Mouse (Mus musculus) lung, adult 2 months (tissue): Measurements from ENCODE around the gene Pdcd7. TPM values are rescaled to one million over a fixed set of nuclear protein-coding genes. Genes with fewer than 3 reads are reported as not detected.

Source experiments
- DNase-seq: peaks from one replicate; pipeline ENCODE4 v3.0.0; 2022
- H3K4me1 ChIP-seq: fragments of 200-500 bp; 2 replicates; pipeline ENCODE4 v1.6.1; 2011; ENCODE audit warnings: low read length; ENCODE audit not compliant: control insufficient read depth, insufficient read depth
- H3K4me3 ChIP-seq: fragments of 200-500 bp; replicated peaks from 2 replicates; pipeline ENCODE3; 2011; ENCODE audit warnings: low read depth, mild to moderate bottlenecking, control low read depth, low read length; ENCODE audit errors: extremely low read depth
- CTCF ChIP-seq: fragments of 200-500 bp; IDR thresholded peaks from 2 replicates; pipeline ENCODE4 v1.5.1; 2011; ENCODE audit warnings: mild to moderate bottlenecking, low read length, control low read depth; ENCODE audit not compliant: insufficient read depth
- POLR2A ChIP-seq: fragments of 200-500 bp; IDR thresholded peaks from 2 replicates; pipeline ENCODE4 v1.6.1; 2011; ENCODE audit warnings: low read depth, mild to moderate bottlenecking, control low read depth, low read length, borderline replicate concordance; ENCODE audit errors: extremely low read depth
- WGBS: fragments of 180-500 bp; shearing (Covaris S2); methylation state at CpG from one replicate; pipeline ENCODE4 v1.1.7; 2018; 5-methylcytosine and 5-hydroxymethylcytosine counted together
- polyA plus RNA-seq: library from polyadenylated mRNA; depleted of rRNA; stranded (reverse); fragments of >200 nt; gene quantifications from 2 replicates; pipeline ENCODE4 v1.2.3, GENCODE M21; 2012

Gene Pdcd7
- polyA plus RNA-seq, 1 experiment = 10.9 TPM

DNA sequence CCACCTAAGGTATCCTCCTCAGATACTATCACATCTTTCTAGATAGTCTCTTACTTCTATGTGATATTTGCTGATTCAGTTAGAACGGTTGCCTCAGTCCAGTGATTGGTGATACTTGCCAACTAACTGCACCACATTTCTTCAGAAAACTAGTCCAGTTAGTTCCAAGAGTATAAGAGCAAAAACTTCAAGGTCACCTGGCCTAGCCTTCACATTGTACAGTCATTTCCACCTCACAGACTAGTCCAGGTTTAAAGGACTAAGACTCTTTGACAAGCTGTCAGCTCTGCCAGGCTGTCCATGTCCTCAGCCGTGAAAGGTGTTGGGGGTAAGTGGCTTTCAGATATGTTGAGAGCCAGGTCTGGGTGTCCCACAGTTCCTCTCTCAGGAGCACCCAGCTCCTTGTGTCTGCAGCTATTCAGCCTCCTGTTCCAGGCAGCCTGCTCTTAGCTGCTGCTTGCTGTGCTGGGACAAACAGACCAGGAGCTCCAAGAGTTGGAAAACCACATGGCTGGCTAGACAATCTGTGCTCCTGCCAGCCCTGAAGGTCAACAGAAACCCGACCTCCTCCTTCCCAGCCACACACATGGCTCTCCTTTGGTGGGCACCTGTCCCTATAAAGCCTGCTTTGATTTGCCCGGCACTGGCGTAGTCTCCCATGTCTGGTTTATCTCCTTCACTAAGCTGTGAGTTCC, 28.7 kb downstream of the Pdcd7 start:
- TF ChIP-seq CTCF = no peak
- TF ChIP-seq POLR2A = no peak
- no peak for DNase-seq
- WGBS = 68% methylated on average over 5 of the region's 5 CpGs

DNA sequence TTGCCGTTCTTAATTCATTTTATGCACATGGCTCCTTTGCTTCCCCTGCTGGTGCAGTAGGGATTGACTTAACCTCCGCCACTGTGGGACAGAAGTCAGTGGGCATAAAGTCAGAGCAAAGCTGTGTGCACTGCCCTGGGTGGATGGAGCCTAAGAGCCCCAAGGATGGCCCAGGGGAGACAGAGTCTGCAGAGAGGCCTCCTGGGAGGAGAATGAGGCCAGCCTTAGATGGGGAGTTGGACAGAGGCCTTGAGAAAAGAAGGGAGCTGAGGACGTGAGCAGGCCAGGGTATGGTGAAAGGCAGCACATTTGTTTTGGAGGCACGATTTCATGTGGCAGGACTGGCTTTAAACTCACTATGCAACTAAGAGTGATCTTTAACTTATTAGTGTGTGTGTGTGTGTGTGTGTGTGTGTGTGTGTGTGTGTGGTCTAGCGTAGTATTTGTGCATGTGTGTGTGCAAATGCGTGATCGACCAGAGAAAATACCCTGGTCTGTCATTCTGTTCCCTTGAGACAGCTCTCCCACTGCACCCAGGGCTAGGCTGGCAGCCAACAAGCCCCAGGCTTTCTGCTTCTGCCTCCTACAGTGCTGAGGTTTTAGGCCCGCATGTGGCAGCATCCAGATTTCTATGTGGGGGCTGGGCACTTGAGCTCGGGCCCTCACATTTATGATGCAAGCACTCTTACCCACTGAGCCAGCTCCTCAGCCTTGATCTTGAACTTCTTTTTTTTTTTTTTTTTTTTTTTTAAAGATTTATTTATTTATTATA, 29.4 kb downstream of the Pdcd7 start:
- TF ChIP-seq POLR2A (no peak), CTCF (no peak)
- WGBS = 62% methylated on average over 9 of the region's 9 CpGs
- Histone ChIP-seq H3K4me3 (no peak overlapping the region), H3K4me1 (no peaks in the 10 kb centered on the region)
- no peak for DNase-seq

More for the DNA sequence above, 28.7 kb downstream of the Pdcd7 start:
- Histone ChIP-seq H3K4me3 (no peak overlapping the region), H3K4me1 (no peaks in the 10 kb centered on the region)

GRCm38 (mm10) chr9:65381017-65381590, 35.2 kb downstream of the Pdcd7 start:
- peaks cover 3% of the 10 kb centered on the region; the same call in 1 of the 2 replicates for H3K4me1 ChIP-seq
- 60% methylated on average over 4 of the region's 4 CpGs for WGBS
- no peak overlapping the region for H3K4me3 ChIP-seq
- TF ChIP-seq POLR2A = no peak
- no peak for TF ChIP-seq CTCF
- no peak for DNase-seq

GRCm38 (mm10) chr9:65382031-65382750, 36.3 kb downstream of the Pdcd7 start:
- 52% methylated on average over 6 of the region's 6 CpGs for WGBS
- H3K4me3 ChIP-seq = no peak overlapping the region
- H3K4me1 ChIP-seq = peaks cover 3% of the 10 kb centered on the region; the same call in 1 of the 2 replicates
- TF ChIP-seq CTCF (no peak), POLR2A (no peak)
- DNase-seq = no peak

DNA sequence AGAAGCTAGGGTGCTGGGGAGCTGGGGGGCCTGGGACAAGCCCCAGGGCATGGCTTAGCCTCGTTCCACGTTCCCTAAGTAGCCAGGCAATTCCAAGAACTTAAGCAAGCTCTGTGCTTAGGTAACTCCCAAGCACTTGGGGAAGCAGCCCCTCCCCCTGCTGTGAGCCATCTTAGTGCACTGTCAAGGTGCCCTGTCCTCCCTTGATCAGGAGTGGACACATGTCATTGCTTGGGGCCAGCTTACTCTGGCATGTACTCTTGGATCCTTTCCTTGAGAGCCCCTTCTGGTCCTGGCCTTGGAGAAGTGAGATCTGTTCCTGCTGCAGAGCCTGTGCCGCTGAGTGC, 36.8 kb downstream of the Pdcd7 start:
- no peak for DNase-seq
- H3K4me1 ChIP-seq = peaks cover 3% of the 10 kb centered on the region; the same call in 1 of the 2 replicates
- H3K4me3 ChIP-seq = no peak overlapping the region
- no peak for TF ChIP-seq POLR2A
- no peak for TF ChIP-seq CTCF
- 44% methylated on average over 3 of the region's 3 CpGs for whole genome bisulfite sequencing

DNA sequence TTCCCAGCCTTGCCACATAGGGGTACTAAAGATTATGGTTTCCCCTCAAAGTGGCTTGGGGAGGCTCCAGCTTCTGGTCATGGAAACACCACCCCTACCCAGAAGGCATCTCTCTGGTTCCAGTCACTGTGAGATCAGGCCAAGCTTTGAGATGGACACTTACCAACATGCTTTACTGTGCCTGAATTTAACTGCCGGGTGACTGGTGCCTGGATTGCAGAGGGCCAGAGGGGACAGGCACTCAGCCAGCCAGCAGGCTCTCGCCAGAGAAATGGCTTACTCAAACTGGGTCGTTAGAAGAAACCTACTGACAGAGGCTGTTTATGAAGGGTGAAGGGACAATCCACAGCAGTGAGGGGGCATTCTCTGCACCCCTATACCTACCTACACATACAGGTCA, 38.4 kb downstream of the Pdcd7 start:
- H3K4me1 ChIP-seq = peaks cover 3% of the 10 kb centered on the region; the same call in 1 of the 2 replicates
- TF ChIP-seq POLR2A (no peak), CTCF (no peak)
- H3K4me3 ChIP-seq = no peak overlapping the region
- DNase-seq = no peak
- WGBS = 45% methylated on average over 3 of the region's 3 CpGs

GRCm38 (mm10) chr9:65386373-65387140, 40.7 kb downstream of the Pdcd7 start:
- no peak for DNase-seq
- no peak overlapping the region for H3K4me3 ChIP-seq
- H3K4me1 ChIP-seq = peaks cover 3% of the 10 kb centered on the region; the same call in 1 of the 2 replicates
- WGBS = 23% methylated on average over 8 of the region's 8 CpGs
- no peak for TF ChIP-seq POLR2A
- TF ChIP-seq CTCF = 0 out of 2 replicates have a peak, but pooled peaks have one; percentile 32

GRCm38 (mm10) chr9:65390752-65391612, 45.1 kb downstream of the Pdcd7 start:
- peak overlapping the region; percentile 11 for H3K4me3 ChIP-seq
- no peak for DNase-seq
- 14% methylated on average over 96 of the region's 96 CpGs for WGBS
- no peaks in the 10 kb centered on the region for H3K4me1 ChIP-seq
- TF ChIP-seq CTCF = no peak
- no peak for TF ChIP-seq POLR2A
